Mouse (Mus musculus) G1E (cell line): ENCODE data around the gene Gpc6.

Source experiments
- CTCF ChIP-seq: IDR thresholded peaks from 2 replicates; pipeline ENCODE4 v1.5.1; 2012; ENCODE audit warnings: low read depth, low read length, inconsistent platforms, mixed read lengths
- GATA2 ChIP-seq: IDR thresholded peaks from 2 replicates; pipeline ENCODE4 v1.6.1; 2012; ENCODE audit warnings: low read depth, low read length, inconsistent platforms, borderline replicate concordance

GRCm38 (mm10) chr14:117203960-117204359 is 278.8 kb downstream of the Gpc6 start:
- no peak for TF ChIP-seq GATA2
- TF ChIP-seq CTCF = no peak
